Mouse (Mus musculus) spleen, postnatal 36 days (tissue): Measurements from ENCODE around the gene Prkch.

ENCODE experiments used
- DNase-seq, 2 experiments: peaks; one replicate each; pipeline ENCODE4 v3.0.0; 2022; ENCODE audit warnings: low spot score in 2 of 2, mixed read lengths in 1 of 2

The Prkch gene

GRCm38 (mm10) chr12:73824828-73825227 lies 240.2 kb downstream of the Prkch start:
- DNase-seq, result no peak
